Mouse (Mus musculus) kidney, adult 2 months (tissue): ENCODE data around the gene Lyl1.
A peak's percentile ranks its signal among the peaks of the same experiment; 100 is the strongest.

ENCODE experiments used
- CTCF ChIP-seq: fragments of 200-500 bp; conservative IDR thresholded peaks from 2 replicates; pipeline ENCODE4 v1.5.1; 2011; ENCODE audit warnings: low read depth, mild to moderate bottlenecking, control low read depth, low read length, moderate library complexity, mixed read lengths; ENCODE audit not compliant: insufficient read depth, insufficient read length
- POLR2A ChIP-seq: fragments of 200-500 bp; IDR thresholded peaks from one replicate; pipeline ENCODE4 v1.6.1; 2011; ENCODE audit warnings: low read depth, low read length, control low read depth

DNA sequence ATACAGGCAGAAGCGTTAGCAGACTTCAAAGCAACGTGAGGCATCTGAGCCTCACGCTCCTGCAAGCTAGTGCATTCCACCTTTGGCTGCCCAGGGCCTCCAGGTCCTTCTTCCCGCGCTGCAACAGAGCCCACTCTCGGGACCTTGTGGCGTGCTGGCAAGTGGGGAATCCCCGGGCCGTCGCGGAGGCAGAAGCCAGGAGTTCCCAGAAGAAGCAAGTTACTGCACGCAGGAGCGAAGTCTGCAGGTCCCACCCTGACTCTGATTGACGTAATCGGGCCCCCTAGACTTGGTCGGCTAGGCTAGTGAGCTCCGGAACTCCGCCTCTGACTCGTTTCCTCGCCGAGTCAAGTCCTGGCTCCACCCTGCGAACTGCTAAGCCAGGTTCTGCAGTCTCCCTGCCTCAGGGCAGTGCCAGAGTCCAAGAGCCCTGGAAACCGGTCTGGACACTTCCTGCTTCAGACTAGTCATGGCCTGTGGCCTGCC is 44.6 kb upstream of the Lyl1 start:
- TF ChIP-seq CTCF (no peak), POLR2A (peak; percentile 56)
